Mouse (Mus musculus): ENCODE measurements around the gene Ndufa6. TPM values are rescaled to one million over a fixed set of nuclear protein-coding genes. Genes with fewer than 3 reads are reported as not detected.
A peak's percentile ranks its signal among the peaks of the same experiment; 100 is the strongest.

Ndufa6 gene
- total and polyA plus RNA-seq, 2 experiments from 2014 or later, result 287 to 482 TPM

GRCm38 (mm10) chr15:82341036-82341501 is 13.1 kb downstream of the Ndufa6 start:
- ATAC-seq (ENCODE audit: low FRiP score), result no peak
- peak overlapping the region; percentile 29; the same call in 1 of the 2 replicates for H3K9ac ChIP-seq (replicated peaks; ENCODE audit: low read length, poor library complexity, severe bottlenecking)
- no peak for TF ChIP-seq CTCF (IDR thresholded peaks at IDR 0.05)
- no peak for DNase-seq (ENCODE audit: low spot score)
- peak overlapping the region; percentile 13; the same call in 1 of the 2 replicates for H3K4me3 ChIP-seq (ENCODE audit: low read depth, low read length)
- H3K4me1 ChIP-seq (ENCODE audit: insufficient read depth, low read length), result peaks cover 7% of the 10 kb centered on the region
- H3K9me3 ChIP-seq (ENCODE audit: low read length), result no peaks in the 10 kb centered on the region
- H3K27ac ChIP-seq (ENCODE audit: low read depth, low read length), result no peak overlapping the region
- H3K36me3 ChIP-seq (ENCODE audit: insufficient read depth, low read length), result no peaks in the 10 kb centered on the region
- H3K27me3 ChIP-seq (ENCODE audit: insufficient read depth, low read length), result peaks cover 9% of the 10 kb centered on the region; the same call in 1 of the 2 replicates
- 4% methylated on average over 40 of the region's 40 CpGs for WGBS
- H3K4me2 ChIP-seq (ENCODE audit: low read depth, low read length, poor library complexity, severe bottlenecking), result peak overlapping the region; percentile 43

GRCm38 (mm10) chr15:82340414-82341035 is 13.6 kb downstream of the Ndufa6 start:
- WGBS, result 47% methylated on average over 21 of the region's 21 CpGs
- H3K9ac ChIP-seq (replicated peaks; ENCODE audit: low read length, poor library complexity, severe bottlenecking), result 0 out of 2 replicates have a peak overlapping the region, but pooled peaks have one; percentile 29

DNA sequence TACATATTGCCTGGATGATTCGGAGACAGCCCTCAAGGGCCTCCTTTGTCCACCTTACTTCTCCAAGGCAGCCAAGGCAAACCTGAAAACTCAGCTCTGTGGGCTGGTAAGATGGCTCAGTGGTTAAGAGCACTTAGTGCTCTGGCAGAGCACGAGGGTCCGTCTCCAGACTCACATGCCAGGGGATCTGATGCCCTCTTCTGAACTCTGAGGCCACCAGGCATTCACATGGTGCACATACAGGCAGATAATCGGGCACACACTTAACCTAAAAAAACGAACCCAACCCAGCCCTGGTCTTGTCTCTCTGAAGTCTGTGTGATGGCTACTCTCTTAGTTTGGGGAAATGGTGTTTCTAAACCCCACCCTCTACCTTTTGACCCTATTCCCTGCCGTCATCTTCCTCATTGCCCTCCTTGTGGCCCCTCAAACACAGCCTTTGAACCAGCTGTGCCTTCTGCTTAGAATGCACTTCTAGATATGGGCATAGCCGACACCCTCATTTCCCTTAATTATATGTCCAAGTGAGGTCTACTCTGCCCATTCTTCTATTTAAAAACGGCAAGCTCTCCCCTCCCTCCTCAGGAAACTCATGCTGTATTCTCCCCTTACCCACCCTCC is 14.4 kb downstream of the Ndufa6 start:
- no peak for TF ChIP-seq CTCF (IDR thresholded peaks at IDR 0.05)
- no peaks in the 10 kb centered on the region for H3K9me3 ChIP-seq (ENCODE audit: low read length)
- ATAC-seq (ENCODE audit: low FRiP score) (no peak), DNase-seq (ENCODE audit: low spot score) (no peak)
- WGBS, result 82% methylated on average over 8 of the region's 8 CpGs
- peaks cover 7% of the 10 kb centered on the region for H3K4me1 ChIP-seq (ENCODE audit: insufficient read depth, low read length)
- no peak overlapping the region for H3K4me2 ChIP-seq (ENCODE audit: low read depth, low read length, poor library complexity, severe bottlenecking)
- no peak overlapping the region for H3K4me3 ChIP-seq (ENCODE audit: low read depth, low read length)
- H3K9ac ChIP-seq (replicated peaks; ENCODE audit: low read length, poor library complexity, severe bottlenecking), result no peak overlapping the region
- 0 out of 2 replicates have a peak, but pooled peaks cover 11% of the 10 kb centered on the region for H3K36me3 ChIP-seq (ENCODE audit: insufficient read depth, low read length)
- no peak overlapping the region for H3K27ac ChIP-seq (ENCODE audit: low read depth, low read length)
- peaks cover 9% of the 10 kb centered on the region; the same call in 1 of the 2 replicates for H3K27me3 ChIP-seq (ENCODE audit: insufficient read depth, low read length)

More at GRCm38 (mm10) chr15:82340414-82341035, 13.6 kb downstream of the Ndufa6 start:
- no peak overlapping the region for H3K27ac ChIP-seq (ENCODE audit: low read depth, low read length)
- H3K36me3 ChIP-seq (ENCODE audit: insufficient read depth, low read length), result 0 out of 2 replicates have a peak, but pooled peaks cover 4% of the 10 kb centered on the region
- no peaks in the 10 kb centered on the region for H3K9me3 ChIP-seq (ENCODE audit: low read length)
- no peak overlapping the region; the same call in 1 of the 2 replicates for H3K4me3 ChIP-seq (ENCODE audit: low read depth, low read length)
- no peak for DNase-seq (ENCODE audit: low spot score)
- peaks cover 9% of the 10 kb centered on the region; the same call in 1 of the 2 replicates for H3K27me3 ChIP-seq (ENCODE audit: insufficient read depth, low read length)
- no peak for ATAC-seq (ENCODE audit: low FRiP score)
- no peak for TF ChIP-seq CTCF (IDR thresholded peaks at IDR 0.05)
- H3K4me1 ChIP-seq (ENCODE audit: insufficient read depth, low read length), result peaks cover 7% of the 10 kb centered on the region
- H3K4me2 ChIP-seq (ENCODE audit: low read depth, low read length, poor library complexity, severe bottlenecking), result peak overlapping the region; percentile 43

- H3K4me3 ChIP-seq (ENCODE audit: low read depth, low read length), result peak overlapping the region; percentile 43
- DNase-seq (ENCODE audit: low spot score), result no peak
- no peak for TF ChIP-seq CTCF (IDR thresholded peaks at IDR 0.05)
- peak overlapping the region; percentile 60 for H3K4me2 ChIP-seq (ENCODE audit: low read depth, low read length, poor library complexity, severe bottlenecking)
- H3K36me3 ChIP-seq (ENCODE audit: insufficient read depth, low read length), result peaks cover 15% of the 10 kb centered on the region; the same call in 1 of the 2 replicates
- ATAC-seq (ENCODE audit: low FRiP score), result no peak
- H3K27ac ChIP-seq (ENCODE audit: low read depth, low read length), result no peak overlapping the region
- peaks cover 9% of the 10 kb centered on the region; the same call in 1 of the 2 replicates for H3K27me3 ChIP-seq (ENCODE audit: insufficient read depth, low read length)
- no peak overlapping the region for H3K9ac ChIP-seq (replicated peaks; ENCODE audit: low read length, poor library complexity, severe bottlenecking)
- no peaks in the 10 kb centered on the region for H3K9me3 ChIP-seq (ENCODE audit: low read length)
- WGBS, result 56% methylated on average over 10 of the region's 10 CpGs
- peaks cover 7% of the 10 kb centered on the region for H3K4me1 ChIP-seq (ENCODE audit: insufficient read depth, low read length)
Observed at GRCm38 (mm10) chr15:82339150-82339549, 15.0 kb downstream of the Ndufa6 start.

DNA sequence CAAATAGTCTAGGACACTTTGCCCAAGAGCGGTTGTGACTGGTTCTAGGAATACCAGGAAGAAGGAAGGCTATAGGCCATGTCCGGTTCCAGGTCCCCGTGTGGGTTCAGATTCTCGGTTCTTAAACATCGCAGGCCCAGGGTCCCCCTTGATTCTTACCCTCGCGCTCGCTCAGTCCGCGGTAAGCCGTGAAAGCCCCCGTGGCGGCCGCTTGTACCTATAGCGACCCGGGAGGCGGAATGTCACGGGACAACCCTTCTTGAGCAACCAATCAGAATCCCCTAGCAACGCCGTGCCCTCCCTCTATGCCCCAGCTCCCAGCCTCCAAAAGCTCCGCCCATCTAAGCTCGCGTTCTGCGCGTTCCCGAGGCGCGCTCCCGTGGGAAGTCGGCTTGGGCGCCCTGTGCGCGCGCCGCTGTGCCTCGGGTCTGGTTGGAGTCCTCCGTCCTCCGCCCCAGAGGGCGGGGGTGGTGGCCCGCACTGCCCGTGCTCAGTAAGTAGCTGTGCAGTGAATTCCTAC is 15.5 kb downstream of the Ndufa6 start, which contains the start of the genes Naga, Pheta2 and Smdt1:
Naga (minus strand) TSS at position 333 of the 520 bp plus-strand sequence.
Pheta2 (plus strand) TSS at position 350 of the 520 bp plus-strand sequence.
Smdt1 (plus strand) TSS at position 367 of the 520 bp plus-strand sequence.
- H3K27me3 ChIP-seq (ENCODE audit: insufficient read depth, low read length), result peaks cover 9% of the 10 kb centered on the region; the same call in 1 of the 2 replicates
- H3K36me3 ChIP-seq (ENCODE audit: insufficient read depth, low read length), result peaks cover 17% of the 10 kb centered on the region; the same call in 1 of the 2 replicates
- H3K4me1 ChIP-seq (ENCODE audit: insufficient read depth, low read length), result peaks cover 7% of the 10 kb centered on the region
- under 1% methylated on average over 41 of the region's 41 CpGs for WGBS
- H3K4me2 ChIP-seq (ENCODE audit: low read depth, low read length, poor library complexity, severe bottlenecking), result peak within 1 kb of the TSS; percentile 60
- ATAC-seq (ENCODE audit: low FRiP score) (peak; percentile 91), DNase-seq (ENCODE audit: low spot score) (peak; percentile 97)
- peak within 1 kb of the TSS; percentile 43 for H3K4me3 ChIP-seq (ENCODE audit: low read depth, low read length)
- H3K9ac ChIP-seq (replicated peaks; ENCODE audit: low read length, poor library complexity, severe bottlenecking), result peak within 1 kb of the TSS; percentile 50
- peak; percentile 18; the same call in 1 of the 2 replicates for TF ChIP-seq CTCF (IDR thresholded peaks at IDR 0.05)
- peak within 1 kb of the TSS; percentile 19; the same call in 1 of the 2 replicates for H3K27ac ChIP-seq (ENCODE audit: low read depth, low read length)
- no peaks in the 10 kb centered on the region for H3K9me3 ChIP-seq (ENCODE audit: low read length)
